Mouse (Mus musculus): ENCODE measurements around the gene Pex10.

DNA sequence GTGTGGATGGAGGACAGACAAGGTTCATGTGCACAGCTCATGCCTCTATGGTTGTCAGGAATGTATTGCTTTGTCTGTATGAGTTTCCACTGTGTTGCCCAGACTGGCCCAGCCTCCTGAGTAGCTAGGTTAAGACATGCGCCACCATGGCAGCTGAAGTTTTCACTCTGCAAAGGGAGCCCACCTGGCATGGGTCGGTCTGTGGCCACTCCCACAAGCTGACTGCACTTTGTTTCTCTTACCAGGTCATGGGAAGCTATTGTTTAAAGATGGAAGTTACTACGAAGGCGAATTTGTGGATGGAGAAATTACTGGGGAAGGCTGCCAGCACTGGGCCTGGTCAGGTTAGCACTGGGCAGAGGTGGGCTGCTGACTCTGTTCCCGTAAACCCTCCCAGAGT, 22.4 kb downstream of the Pex10 start:
- TF ChIP-seq TAL1 (IDR thresholded peaks at IDR 0.05; ENCODE audit: low read length), result no peak
- TF ChIP-seq GATA1 (IDR thresholded peaks at IDR 0.05; ENCODE audit: low read length), result no peak

Measured in erythroblast, embryonic 14.5 days (primary cell).